Mouse (Mus musculus): Measurements from ENCODE around the gene Desi1. TPM values are rescaled to one million over a fixed set of nuclear protein-coding genes. Genes with fewer than 3 reads are reported as not detected.

Desi1 gene
- total RNA-seq, 2 experiments from 2014 or later = 14.5 to 20.8 TPM

GRCm38 (mm10) chr15:82044166-82044784 is 10.6 kb upstream of the Desi1 start:
- Histone ChIP-seq H3K4me3 (no peak overlapping the region), H3K27ac (no peak overlapping the region)
- peak; percentile 48 for TF ChIP-seq CTCF (IDR thresholded peaks at IDR 0.05)
- no peak for DNase-seq
- intact Hi-C loops (cut with DNase I) = no loop called here

- TF ChIP-seq CTCF (IDR thresholded peaks at IDR 0.05) = peak; percentile 92
- peak; percentile 42 for DNase-seq
- Histone ChIP-seq H3K4me3 (no peak overlapping the region), H3K27ac (no peak overlapping the region)
- intact Hi-C loops (cut with DNase I) = no loop called here
Observed at GRCm38 (mm10) chr15:82040650-82041049, 7.0 kb upstream of the Desi1 start.

GRCm38 (mm10) chr15:82035904-82036689 is 2.4 kb upstream of the Desi1 start:
- TF ChIP-seq CTCF (IDR thresholded peaks at IDR 0.05) = peak; percentile 57
- no peak overlapping the region for H3K4me3 ChIP-seq
- intact Hi-C loops (cut with DNase I) = no loop called here
- no peak for DNase-seq
- H3K27ac ChIP-seq = no peak overlapping the region

- Histone ChIP-seq H3K27ac (no peak overlapping the region), H3K4me3 (no peak overlapping the region)
- TF ChIP-seq CTCF (IDR thresholded peaks at IDR 0.05) = no peak
- no peak for DNase-seq
- intact Hi-C loops (cut with DNase I) = no loop called here
Observed at GRCm38 (mm10) chr15:82032386-82032785, 1.3 kb downstream of the Desi1 start.

GRCm38 (mm10) chr15:82027726-82028125 is 5.9 kb downstream of the Desi1 start:
- no peak for DNase-seq
- intact Hi-C loops (cut with DNase I) = no loop called here
- Histone ChIP-seq H3K4me3 (no peak overlapping the region), H3K27ac (no peak overlapping the region)
- no peak for TF ChIP-seq CTCF (IDR thresholded peaks at IDR 0.05)

- H3K4me3 ChIP-seq = no peak overlapping the region
- intact Hi-C loops (cut with DNase I) = no loop called here
- no peak for TF ChIP-seq CTCF (IDR thresholded peaks at IDR 0.05)
- H3K27ac ChIP-seq = no peak overlapping the region
- DNase-seq = no peak
Observed at GRCm38 (mm10) chr15:82027276-82027675, 6.4 kb downstream of the Desi1 start.

- H3K27ac ChIP-seq = no peak overlapping the region
- intact Hi-C loops (cut with DNase I) = no loop called here
- no peak overlapping the region for H3K4me3 ChIP-seq
- DNase-seq = no peak
- TF ChIP-seq CTCF (IDR thresholded peaks at IDR 0.05) = no peak
Observed at GRCm38 (mm10) chr15:82023965-82024635, 9.6 kb downstream of the Desi1 start.

- Histone ChIP-seq H3K27ac (no peak overlapping the region), H3K4me3 (no peak overlapping the region)
- intact Hi-C loops (cut with DNase I) = no loop called here
- no peak for TF ChIP-seq CTCF (IDR thresholded peaks at IDR 0.05)
- DNase-seq = peak; percentile 24
Observed at GRCm38 (mm10) chr15:82022535-82023088, 11.1 kb downstream of the Desi1 start.

- no peak for DNase-seq
- Histone ChIP-seq H3K4me3 (no peak overlapping the region), H3K27ac (no peak overlapping the region)
- intact Hi-C loops (cut with DNase I) = no loop called here
- no peak for TF ChIP-seq CTCF (IDR thresholded peaks at IDR 0.05)
Observed at GRCm38 (mm10) chr15:82019288-82019687, 14.4 kb downstream of the Desi1 start.

- TF ChIP-seq CTCF (IDR thresholded peaks at IDR 0.05) = no peak
- no peak overlapping the region for H3K27ac ChIP-seq
- intact Hi-C loops (cut with DNase I) = no loop called here
- H3K4me3 ChIP-seq = no peak overlapping the region
- DNase-seq = no peak
Observed at GRCm38 (mm10) chr15:82017461-82017860, 16.2 kb downstream of the Desi1 start.

- H3K4me3 ChIP-seq = peak overlapping the region; percentile 77
- peak overlapping the region; percentile 93 for H3K27ac ChIP-seq
- intact Hi-C loops (cut with DNase I) = no loop called here
- TF ChIP-seq CTCF (IDR thresholded peaks at IDR 0.05) = no peak
- DNase-seq = no peak
Observed at GRCm38 (mm10) chr15:82016830-82017229, 16.8 kb downstream of the Desi1 start.

GRCm38 (mm10) chr15:82016101-82016808 is 17.4 kb downstream of the Desi1 start:
- TF ChIP-seq CTCF (IDR thresholded peaks at IDR 0.05) = no peak
- peak overlapping the region; percentile 77 for H3K4me3 ChIP-seq
- intact Hi-C loops (cut with DNase I) = no loop called here
- peak overlapping the region; percentile 93 for H3K27ac ChIP-seq
- peak; percentile 99 for DNase-seq

All from gastrocnemius, adult 2 months (tissue).